Mouse (Mus musculus): Measurements from ENCODE around the gene Rpl35a. TPM values are rescaled to one million over a fixed set of nuclear protein-coding genes. Genes with fewer than 3 reads are reported as not detected.
A peak's percentile ranks its signal among the peaks of the same experiment; 100 is the strongest.

Gene Rpl35a
- polyA plus RNA-seq, 1 experiment from 2014 or later = 1,015 TPM

DNA sequence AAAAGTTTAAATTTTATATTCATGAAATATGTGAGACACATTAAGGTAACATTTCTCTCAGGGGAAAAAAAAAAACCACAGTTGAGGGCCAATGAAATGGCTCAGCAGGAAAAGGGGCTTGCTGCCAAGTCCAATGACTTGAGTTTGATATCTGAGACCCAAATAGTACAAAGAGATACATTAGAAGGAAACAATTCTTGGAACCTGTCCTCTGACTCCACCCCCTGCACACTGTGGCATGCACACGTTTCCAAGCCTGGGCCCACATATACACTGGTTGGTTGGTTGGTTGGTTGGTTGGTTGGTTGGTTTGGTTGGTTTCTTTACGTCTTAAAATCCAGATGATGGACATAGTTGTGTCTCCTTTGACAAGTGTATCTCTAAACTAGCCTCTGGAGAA, 40.3 kb upstream of the Rpl35a start:
- H3K36me3 ChIP-seq (ENCODE audit: insufficient read depth) = peaks cover 35% of the 10 kb centered on the region
- H3K4me1 ChIP-seq (ENCODE audit: insufficient read depth) = peaks cover 8% of the 10 kb centered on the region; the same call in 1 of the 2 replicates
- H3K9me3 ChIP-seq (ENCODE audit: low read depth, low read length) = no peaks in the 10 kb centered on the region

DNA sequence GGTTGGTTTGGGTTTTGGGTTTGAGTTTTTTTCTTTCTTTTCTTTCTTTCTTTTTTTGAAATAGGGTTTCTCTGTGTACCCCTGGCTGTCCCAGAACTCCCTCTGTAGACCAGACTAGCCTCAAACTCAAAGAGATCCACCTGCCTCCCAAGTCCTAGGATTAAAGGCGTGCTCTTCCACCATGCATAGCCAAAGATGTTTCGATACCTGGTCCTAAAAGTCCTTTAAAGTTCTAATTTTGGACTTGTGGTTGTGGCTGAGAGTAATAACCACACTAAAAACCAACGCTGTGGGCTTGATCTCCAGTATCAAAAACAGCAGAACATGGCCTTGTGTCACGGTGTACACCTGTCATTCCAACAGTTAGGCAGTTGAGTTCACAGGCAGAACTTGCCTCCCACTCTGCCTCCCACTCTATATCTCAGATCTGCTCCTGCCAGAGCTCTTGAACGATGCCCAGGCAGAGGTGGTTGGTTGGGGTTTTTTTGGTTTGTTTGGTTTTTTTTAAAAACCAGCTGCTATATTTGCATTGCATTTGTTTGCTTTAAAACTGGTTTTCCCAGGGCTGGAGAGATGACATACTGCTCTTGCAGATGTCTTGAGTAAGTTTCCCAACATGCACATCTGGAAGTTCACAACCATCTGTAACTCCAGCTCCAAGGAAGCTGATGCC, 38.4 kb upstream of the Rpl35a start:
- TF ChIP-seq CTCF (IDR thresholded peaks at IDR 0.05; ENCODE audit: low read depth) = no peak
- peaks cover 8% of the 10 kb centered on the region; the same call in 1 of the 2 replicates for H3K4me1 ChIP-seq (ENCODE audit: insufficient read depth)
- peaks cover 23% of the 10 kb centered on the region for H3K36me3 ChIP-seq (ENCODE audit: insufficient read depth)
- no peak for ATAC-seq (ENCODE audit: insufficient read depth)
- H3K4me2 ChIP-seq = no peak overlapping the region
- DNase-seq = peak; percentile 48
- H3K9ac ChIP-seq = no peak overlapping the region
- H3K27ac ChIP-seq (ENCODE audit: low read depth) = 0 out of 2 replicates have a peak overlapping the region, but pooled peaks have one; percentile 30
- 78% methylated on average over 5 of the region's 5 CpGs for WGBS
- H3K9me3 ChIP-seq (ENCODE audit: low read depth, low read length) = no peaks in the 10 kb centered on the region
- H3K27me3 ChIP-seq (ENCODE audit: insufficient read depth, low read length) = no peaks in the 10 kb centered on the region
- H3K4me3 ChIP-seq (ENCODE audit: low read depth, low read length) = no peak overlapping the region

More for the DNA sequence above, 40.3 kb upstream of the Rpl35a start:
- Histone ChIP-seq H3K9ac (no peak overlapping the region), H3K27me3 (ENCODE audit: insufficient read depth, low read length) (no peaks in the 10 kb centered on the region), H3K27ac (ENCODE audit: low read depth) (peak overlapping the region; percentile 50; the same call in 1 of the 2 replicates), H3K4me3 (ENCODE audit: low read depth, low read length) (no peak overlapping the region), H3K4me2 (no peak overlapping the region)
- WGBS = 80% methylated on average over 2 of the region's 2 CpGs
- DNase-seq (peak; percentile 28), ATAC-seq (ENCODE audit: insufficient read depth) (no peak)
- no peak for TF ChIP-seq CTCF (IDR thresholded peaks at IDR 0.05; ENCODE audit: low read depth)

DNA sequence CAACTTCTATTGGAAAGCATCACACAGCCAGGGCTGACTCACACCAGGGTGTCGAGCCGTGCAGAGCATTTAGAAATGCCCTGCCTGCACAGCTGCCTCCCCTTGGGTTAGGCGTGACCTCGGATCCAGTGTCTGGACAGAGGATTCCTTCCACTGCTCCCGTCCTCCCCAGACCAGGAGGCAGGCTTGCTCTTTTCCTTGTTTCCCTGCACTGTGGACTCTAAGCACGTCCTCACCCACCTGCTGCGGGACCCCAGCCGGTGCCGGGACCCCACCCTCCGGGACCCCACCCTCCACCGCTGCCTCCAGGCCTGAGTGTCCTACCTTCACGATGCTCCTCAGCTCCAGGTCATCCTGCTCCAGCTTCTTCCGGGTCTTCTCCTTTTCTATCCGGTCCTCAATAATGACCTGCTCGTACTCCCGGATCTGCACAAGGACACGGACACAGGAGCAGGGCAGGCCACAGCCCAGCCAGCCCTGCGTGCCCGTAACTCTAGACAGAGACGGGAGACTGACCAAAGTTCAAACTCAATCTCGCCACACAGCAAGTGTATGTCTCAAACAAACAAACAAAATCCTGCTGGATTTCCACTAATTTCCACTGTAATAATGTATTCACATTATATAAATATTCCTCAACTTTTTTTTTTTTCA, 37.0 kb upstream of the Rpl35a start:
- 67% methylated on average over 21 of the region's 21 CpGs for WGBS
- H3K4me3 ChIP-seq (ENCODE audit: low read depth, low read length) = no peak overlapping the region
- ATAC-seq (ENCODE audit: insufficient read depth) = no peak
- peaks cover 11% of the 10 kb centered on the region; the same call in 1 of the 2 replicates for H3K36me3 ChIP-seq (ENCODE audit: insufficient read depth)
- H3K9me3 ChIP-seq (ENCODE audit: low read depth, low read length) = no peaks in the 10 kb centered on the region
- H3K4me1 ChIP-seq (ENCODE audit: insufficient read depth) = peaks cover 8% of the 10 kb centered on the region; the same call in 1 of the 2 replicates
- no peak for DNase-seq
- no peak overlapping the region for H3K9ac ChIP-seq
- H3K27ac ChIP-seq (ENCODE audit: low read depth) = no peak overlapping the region
- no peak for TF ChIP-seq CTCF (IDR thresholded peaks at IDR 0.05; ENCODE audit: low read depth)
- H3K4me2 ChIP-seq = no peak overlapping the region
- no peaks in the 10 kb centered on the region for H3K27me3 ChIP-seq (ENCODE audit: insufficient read depth, low read length)

DNA sequence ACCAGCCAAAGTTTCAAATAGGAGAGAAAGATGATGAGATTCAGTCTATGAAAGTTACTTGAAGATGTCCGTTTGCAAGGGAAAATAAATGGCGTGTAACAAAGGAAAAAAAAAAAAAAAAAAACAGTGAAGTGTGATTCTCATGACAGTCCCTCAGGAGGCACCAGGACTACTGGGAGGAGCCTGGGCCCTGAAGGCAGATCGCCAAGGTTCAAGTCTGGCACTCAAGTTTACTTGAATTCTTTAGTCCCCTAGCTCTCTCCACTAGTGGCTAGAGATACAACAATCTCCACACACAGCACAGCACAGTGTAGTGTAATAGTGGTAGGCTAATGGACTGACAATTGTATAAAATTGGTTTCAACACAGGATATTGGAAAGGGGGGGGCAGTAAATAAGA, 34.9 kb upstream of the Rpl35a start:
- Histone ChIP-seq H3K9me3 (ENCODE audit: low read depth, low read length) (no peaks in the 10 kb centered on the region), H3K36me3 (ENCODE audit: insufficient read depth) (peaks cover 7% of the 10 kb centered on the region; the same call in 1 of the 2 replicates), H3K27me3 (ENCODE audit: insufficient read depth, low read length) (no peaks in the 10 kb centered on the region), H3K4me2 (no peak overlapping the region), H3K9ac (no peak overlapping the region), H3K27ac (ENCODE audit: low read depth) (no peak overlapping the region), H3K4me3 (ENCODE audit: low read depth, low read length) (no peak overlapping the region), H3K4me1 (ENCODE audit: insufficient read depth) (no peaks in the 10 kb centered on the region)
- DNase-seq (peak; percentile 77), ATAC-seq (ENCODE audit: insufficient read depth) (0 out of 2 replicates have a peak, but pooled peaks have one; percentile 23)
- WGBS = 37% methylated on average over 3 of the region's 3 CpGs
- TF ChIP-seq CTCF (IDR thresholded peaks at IDR 0.05; ENCODE audit: low read depth) = no peak

DNA sequence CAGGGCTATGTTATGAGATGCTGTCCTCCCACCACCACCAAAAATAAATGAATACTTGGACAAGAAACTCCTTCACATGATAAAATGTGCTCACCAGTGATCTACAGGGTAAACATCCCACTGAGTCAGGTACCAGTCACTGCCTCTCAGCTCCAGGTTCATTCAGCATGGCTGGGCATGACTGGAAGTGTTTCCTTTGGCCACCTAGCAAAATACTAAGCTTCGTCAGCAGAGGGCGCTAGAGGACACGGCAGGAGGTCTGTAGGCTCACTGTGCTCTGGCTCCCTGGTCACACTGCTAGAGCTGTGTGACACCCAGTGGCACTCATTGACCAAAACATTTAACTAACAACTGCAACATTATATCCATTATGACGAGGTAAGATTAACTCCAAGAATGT, 32.5 kb upstream of the Rpl35a start:
- Histone ChIP-seq H3K4me3 (ENCODE audit: low read depth, low read length) (no peak overlapping the region), H3K27ac (ENCODE audit: low read depth) (no peak overlapping the region), H3K27me3 (ENCODE audit: insufficient read depth, low read length) (no peaks in the 10 kb centered on the region), H3K4me2 (no peak overlapping the region), H3K36me3 (ENCODE audit: insufficient read depth) (no peaks in the 10 kb centered on the region), H3K4me1 (ENCODE audit: insufficient read depth) (no peaks in the 10 kb centered on the region), H3K9ac (no peak overlapping the region), H3K9me3 (ENCODE audit: low read depth, low read length) (no peaks in the 10 kb centered on the region)
- DNase-seq = peak; percentile 94
- 0 out of 2 replicates have a peak, but pooled peaks have one; percentile 50 for ATAC-seq (ENCODE audit: insufficient read depth)
- 4% methylated on average over 4 of the region's 4 CpGs for WGBS
- peak; percentile 97 for TF ChIP-seq CTCF (IDR thresholded peaks at IDR 0.05; ENCODE audit: low read depth)

DNA sequence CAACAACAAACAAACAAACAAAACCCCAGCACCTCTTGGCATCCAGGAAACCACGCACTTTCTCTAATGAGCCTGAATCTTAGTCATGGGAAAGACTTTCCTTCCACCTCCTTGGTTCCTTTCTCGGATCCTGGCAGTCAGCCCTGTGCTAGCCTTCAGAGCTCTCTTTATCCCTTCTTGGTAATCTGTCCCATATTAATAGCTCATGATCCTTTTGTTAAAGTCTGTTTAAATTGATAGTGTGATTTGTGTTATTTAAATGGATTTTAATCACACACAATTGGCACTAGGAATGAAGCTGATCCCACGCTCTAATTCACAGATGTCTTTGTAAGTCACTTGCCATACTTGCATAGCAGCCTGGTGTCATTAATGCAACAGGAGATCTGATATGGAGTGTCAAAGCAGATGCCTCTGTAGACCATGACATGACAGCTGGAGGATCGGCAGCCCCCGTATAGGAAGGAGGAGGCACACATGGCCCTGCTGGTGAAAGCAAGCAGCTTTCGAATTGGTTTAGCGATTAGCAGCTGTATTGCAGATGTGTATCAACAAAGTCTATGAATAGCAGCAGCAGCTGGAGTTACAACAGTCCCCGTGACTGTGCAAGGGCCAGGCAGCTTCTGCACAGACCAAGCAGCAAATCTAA, 31.7 kb upstream of the Rpl35a start:
- no peaks in the 10 kb centered on the region for H3K36me3 ChIP-seq (ENCODE audit: insufficient read depth)
- TF ChIP-seq CTCF (IDR thresholded peaks at IDR 0.05; ENCODE audit: low read depth) = no peak
- no peak overlapping the region for H3K4me2 ChIP-seq
- peak; percentile 47; the same call in 1 of the 2 replicates for ATAC-seq (ENCODE audit: insufficient read depth)
- DNase-seq = peak; percentile 59
- no peaks in the 10 kb centered on the region for H3K27me3 ChIP-seq (ENCODE audit: insufficient read depth, low read length)
- no peak overlapping the region for H3K4me3 ChIP-seq (ENCODE audit: low read depth, low read length)
- no peaks in the 10 kb centered on the region for H3K4me1 ChIP-seq (ENCODE audit: insufficient read depth)
- no peak overlapping the region for H3K27ac ChIP-seq (ENCODE audit: low read depth)
- no peak overlapping the region for H3K9ac ChIP-seq
- no peaks in the 10 kb centered on the region for H3K9me3 ChIP-seq (ENCODE audit: low read depth, low read length)
- 47% methylated on average over 8 of the region's 8 CpGs for WGBS

DNA sequence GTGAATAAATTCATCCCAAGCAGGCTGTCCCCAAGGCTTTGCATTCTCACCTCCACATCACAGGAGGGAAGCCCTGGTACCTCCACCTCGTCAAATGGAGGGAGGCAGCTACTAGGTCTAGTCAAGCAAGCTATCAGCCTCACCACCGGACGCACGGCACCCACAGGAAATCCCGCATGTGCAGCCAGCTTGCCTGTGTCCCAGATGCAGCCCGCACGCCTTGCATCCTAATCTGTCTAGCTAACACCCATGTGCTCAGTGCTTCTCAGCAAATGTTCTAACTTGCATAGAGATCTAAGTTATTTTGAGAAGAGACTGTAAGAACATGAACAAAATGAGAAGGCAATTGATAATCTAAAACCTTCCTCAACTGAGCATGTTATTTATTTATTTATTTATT, 29.9 kb upstream of the Rpl35a start:
- Histone ChIP-seq H3K27ac (ENCODE audit: low read depth) (no peak overlapping the region), H3K9me3 (ENCODE audit: low read depth, low read length) (no peaks in the 10 kb centered on the region), H3K4me3 (ENCODE audit: low read depth, low read length) (no peak overlapping the region), H3K27me3 (ENCODE audit: insufficient read depth, low read length) (no peaks in the 10 kb centered on the region), H3K9ac (no peak overlapping the region), H3K4me1 (ENCODE audit: insufficient read depth) (no peaks in the 10 kb centered on the region), H3K36me3 (ENCODE audit: insufficient read depth) (no peaks in the 10 kb centered on the region), H3K4me2 (no peak overlapping the region)
- DNase-seq (no peak), ATAC-seq (ENCODE audit: insufficient read depth) (no peak)
- 68% methylated on average over 7 of the region's 7 CpGs for WGBS
- TF ChIP-seq CTCF (IDR thresholded peaks at IDR 0.05; ENCODE audit: low read depth) = no peak
